Mouse (Mus musculus) intestine, embryonic 16.5 days (tissue): ENCODE results near the gene Gpc6. TPM values are rescaled to one million over a fixed set of nuclear protein-coding genes. Genes with fewer than 3 reads are reported as not detected.
A peak's percentile ranks its signal among the peaks of the same experiment; 100 is the strongest.

Experiments
- ATAC-seq: fragments of 200-750 bp; cut with Nextera tagmentation; 2 replicates; pipeline ENCODE4 v1.8.0; 2017; ENCODE audit warnings: moderate TSS enrichment, moderate library complexity
- H3K27ac ChIP-seq: fragments of 300-500 bp; sonication (generic); 2 replicates; pipeline ENCODE4 v1.5.1; 2014; ENCODE audit warnings: mild to moderate bottlenecking, low read length
- H3K27me3 ChIP-seq: fragments of 300-500 bp; sonication (generic); replicated peaks from 2 replicates; pipeline ENCODE4 v1.6.1; 2014; ENCODE audit warnings: low read length, control low read depth, mixed read lengths; ENCODE audit not compliant: control insufficient read depth, insufficient read depth
- H3K36me3 ChIP-seq: fragments of 300-500 bp; sonication (generic); 2 replicates; pipeline ENCODE4 v1.6.1; 2014; ENCODE audit warnings: low read length, control low read depth; ENCODE audit not compliant: control insufficient read depth, insufficient read depth
- H3K4me1 ChIP-seq: fragments of 300-500 bp; sonication (generic); 2 replicates; pipeline ENCODE4 v1.6.1; 2014; ENCODE audit warnings: low read length, control low read depth, mixed read lengths; ENCODE audit not compliant: control insufficient read depth, insufficient read depth
- H3K4me2 ChIP-seq: fragments of 300-500 bp; sonication (generic); 2 replicates; pipeline ENCODE4 v1.6.1; 2014; ENCODE audit warnings: low read depth, low read length, control low read depth
- H3K4me3 ChIP-seq: fragments of 300-500 bp; sonication (generic); 2 replicates; pipeline ENCODE4 v1.5.1; 2014; ENCODE audit warnings: mild to moderate bottlenecking, low read length
- H3K9ac ChIP-seq: fragments of 300-500 bp; sonication (generic); 2 replicates; pipeline ENCODE4 v1.6.1; 2014; ENCODE audit warnings: low read depth, low read length
- H3K9me3 ChIP-seq: fragments of 300-500 bp; sonication (generic); 2 replicates; pipeline ENCODE4 v1.6.1; 2016; ENCODE audit warnings: low read length, control low read depth; ENCODE audit not compliant: control insufficient read depth
- WGBS: fragments of 180-500 bp; shearing (Covaris S2); extraction: QIAGEN DNeasy Blood & Tissue Kit; methylation state at CpG from one replicate; pipeline ENCODE4 v1.1.7; 2014; 5-methylcytosine and 5-hydroxymethylcytosine counted together
- polyA plus RNA-seq: library from polyadenylated mRNA; unstranded; fragments of >200 nt; fragmentation: Nextera tagmentation; extraction: Ambion mirVana; gene quantifications from 2 replicates; pipeline ENCODE4 v1.2.1, GENCODE M21; 2015

Gene Gpc6
- polyA plus RNA-seq, 1 experiment from 2014 or later, result 29.7 TPM

DNA sequence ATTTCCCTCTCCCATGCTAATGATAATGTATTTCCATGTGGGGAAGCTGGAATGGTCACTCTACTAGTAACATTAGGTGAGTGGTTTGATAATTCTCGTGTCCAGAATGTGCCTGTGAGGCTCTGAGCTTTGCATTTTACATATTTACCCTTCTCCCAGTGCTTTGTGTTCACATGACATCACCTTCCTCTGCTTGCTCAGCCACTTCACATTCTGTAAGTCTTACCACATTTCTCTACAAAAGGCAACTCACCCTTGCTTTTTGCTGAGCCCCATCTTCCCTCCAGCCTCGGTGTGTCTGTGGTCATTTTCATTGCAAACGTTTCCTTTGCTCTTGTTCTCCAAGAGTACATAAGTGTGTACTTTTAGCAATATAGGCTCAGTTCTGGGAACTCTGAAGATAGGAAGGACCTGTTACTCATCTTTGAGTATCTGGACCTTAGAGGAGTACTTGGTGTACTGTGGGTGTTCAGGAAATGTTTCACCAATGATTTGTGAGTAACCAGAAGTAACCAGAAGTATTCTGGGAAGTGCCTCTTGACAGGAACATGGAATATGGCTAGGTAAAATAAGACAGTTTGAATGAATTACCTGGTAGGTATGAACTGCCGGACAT, 145.5 kb downstream of the Gpc6 start:
- Histone ChIP-seq H3K4me1 (no peaks in the 10 kb centered on the region), H3K9me3 (no peaks in the 10 kb centered on the region), H3K27ac (no peak overlapping the region), H3K27me3 (no peaks in the 10 kb centered on the region), H3K9ac (no peak overlapping the region), H3K4me3 (no peak overlapping the region), H3K36me3 (no peaks in the 10 kb centered on the region), H3K4me2 (no peak overlapping the region)
- 84% methylated on average over 4 of the region's 4 CpGs for WGBS
- ATAC-seq, result no peak

DNA sequence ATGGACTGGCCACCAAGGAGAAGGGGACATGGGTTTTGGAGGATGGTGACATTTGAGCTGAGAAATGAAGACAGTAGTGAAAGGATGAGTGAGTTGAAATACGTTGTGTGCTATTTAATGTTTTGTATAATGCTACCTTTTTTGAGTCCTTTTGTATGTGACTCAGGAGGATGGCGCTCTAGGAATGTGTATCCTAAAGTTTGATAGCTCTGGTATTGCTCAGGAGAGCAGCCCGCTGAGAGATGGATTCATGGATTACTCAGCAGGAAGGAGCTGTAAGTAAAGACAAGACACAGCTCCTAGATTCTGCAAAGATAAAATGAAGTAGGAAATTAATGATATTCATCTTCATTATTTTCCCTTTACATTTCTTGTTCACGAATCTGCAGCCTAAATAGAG, 168.5 kb downstream of the Gpc6 start:
- no peak overlapping the region for H3K27ac ChIP-seq
- WGBS, result 69% methylated on average over 4 of the region's 4 CpGs
- no peak overlapping the region for H3K4me2 ChIP-seq

DNA sequence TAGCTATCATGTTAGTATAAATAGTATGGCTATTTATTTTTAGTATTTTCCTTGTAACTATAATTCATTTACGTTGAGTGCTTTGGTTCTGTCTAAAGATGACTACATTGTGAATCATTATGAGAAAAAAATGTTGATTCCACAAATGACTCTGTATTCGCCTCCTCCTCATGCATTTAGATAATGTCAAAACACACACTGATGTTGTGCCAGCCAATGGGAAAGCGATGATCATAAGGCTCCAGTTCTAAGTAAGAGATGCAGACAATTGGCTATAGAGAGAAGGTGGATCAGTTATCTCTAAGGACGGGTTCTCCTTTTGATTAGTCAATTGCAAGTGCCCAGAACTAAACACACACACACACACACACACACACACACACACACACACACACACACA, 181.8 kb downstream of the Gpc6 start:
- Histone ChIP-seq H3K9me3 (no peaks in the 10 kb centered on the region), H3K36me3 (no peaks in the 10 kb centered on the region), H3K4me3 (no peak overlapping the region), H3K4me1 (no peaks in the 10 kb centered on the region), H3K9ac (no peak overlapping the region), H3K27me3 (no peaks in the 10 kb centered on the region), H3K4me2 (no peak overlapping the region), H3K27ac (no peak overlapping the region)
- 79% methylated on average over 4 of the region's 4 CpGs for WGBS
- ATAC-seq, result no peak

More for the DNA sequence above, 168.5 kb downstream of the Gpc6 start:
- Histone ChIP-seq H3K9ac (no peak overlapping the region), H3K4me1 (peaks cover 4% of the 10 kb centered on the region), H3K4me3 (no peak overlapping the region), H3K9me3 (no peaks in the 10 kb centered on the region), H3K36me3 (no peaks in the 10 kb centered on the region), H3K27me3 (no peaks in the 10 kb centered on the region)
- ATAC-seq, result no peak

GRCm38 (mm10) chr14:117113153-117113552, 188.0 kb downstream of the Gpc6 start:
- 88% methylated on average over 3 of the region's 3 CpGs for WGBS
- H3K9ac ChIP-seq, result no peak overlapping the region
- no peaks in the 10 kb centered on the region for H3K27me3 ChIP-seq
- no peaks in the 10 kb centered on the region for H3K9me3 ChIP-seq
- H3K27ac ChIP-seq, result no peak overlapping the region
- H3K4me3 ChIP-seq, result no peak overlapping the region
- no peak for ATAC-seq
- H3K4me1 ChIP-seq, result no peaks in the 10 kb centered on the region
- H3K4me2 ChIP-seq, result no peak overlapping the region
- no peaks in the 10 kb centered on the region for H3K36me3 ChIP-seq

DNA sequence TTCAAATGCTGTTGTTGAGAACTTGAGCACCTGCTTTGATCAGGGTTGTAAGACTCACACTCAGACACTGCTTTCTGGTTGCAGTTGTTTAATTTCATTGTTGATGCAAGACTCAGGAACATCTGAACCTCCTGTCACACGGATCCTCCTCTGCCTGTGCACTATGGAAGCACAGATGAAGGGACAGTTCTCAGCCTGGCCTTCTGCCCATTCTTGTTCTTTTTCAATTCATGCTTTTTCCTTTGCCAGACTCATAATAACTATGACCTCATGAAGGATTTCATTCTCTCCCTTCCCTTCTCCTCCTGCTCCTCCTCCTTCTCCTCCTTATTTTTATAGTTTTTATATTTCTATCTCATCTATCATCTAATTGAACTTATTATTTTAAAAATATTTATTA, 196.9 kb downstream of the Gpc6 start:
- no peak overlapping the region for H3K27ac ChIP-seq
- WGBS, result 42% methylated on average over 1 of the region's 1 CpGs
- H3K4me1 ChIP-seq, result no peaks in the 10 kb centered on the region
- no peaks in the 10 kb centered on the region for H3K9me3 ChIP-seq
- no peak overlapping the region for H3K4me2 ChIP-seq
- ATAC-seq, result no peak
- H3K4me3 ChIP-seq, result no peak overlapping the region
- no peaks in the 10 kb centered on the region for H3K27me3 ChIP-seq
- no peaks in the 10 kb centered on the region for H3K36me3 ChIP-seq
- H3K9ac ChIP-seq, result no peak overlapping the region

DNA sequence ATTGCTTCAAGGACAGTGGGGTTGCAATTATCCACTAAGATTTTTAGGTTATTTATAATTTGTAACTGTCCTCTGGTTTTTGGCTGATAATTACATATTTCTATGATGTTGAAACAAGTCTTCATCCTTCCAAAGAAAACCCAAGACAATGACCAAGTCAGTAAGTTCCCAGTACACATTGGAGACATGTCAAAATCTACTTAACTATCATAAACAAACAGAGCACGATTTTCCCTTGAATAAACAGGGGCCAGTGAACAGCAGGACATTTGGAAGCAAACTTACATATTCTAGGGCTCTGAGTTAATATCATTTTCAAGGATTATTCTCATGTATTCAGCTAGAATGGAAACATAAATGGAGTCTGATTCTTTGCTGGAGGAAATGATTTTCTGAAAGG, 205.2 kb downstream of the Gpc6 start:
- H3K36me3 ChIP-seq, result no peaks in the 10 kb centered on the region
- no peak overlapping the region for H3K4me2 ChIP-seq
- no peaks in the 10 kb centered on the region for H3K27me3 ChIP-seq
- H3K27ac ChIP-seq, result no peak overlapping the region
- H3K4me1 ChIP-seq, result no peaks in the 10 kb centered on the region
- 30% methylated on average over 1 of the region's 1 CpGs for WGBS
- H3K9me3 ChIP-seq, result no peaks in the 10 kb centered on the region
- ATAC-seq, result no peak
- no peak overlapping the region for H3K9ac ChIP-seq
- no peak overlapping the region for H3K4me3 ChIP-seq

- ATAC-seq, result no peak
- no peaks in the 10 kb centered on the region for H3K36me3 ChIP-seq
- H3K27ac ChIP-seq, result no peak overlapping the region
- no peaks in the 10 kb centered on the region for H3K4me1 ChIP-seq
- no peak overlapping the region for H3K9ac ChIP-seq
- 95% methylated on average over 1 of the region's 1 CpGs for WGBS
- H3K4me3 ChIP-seq, result no peak overlapping the region
- H3K27me3 ChIP-seq, result no peaks in the 10 kb centered on the region
- no peak overlapping the region for H3K4me2 ChIP-seq
- no peaks in the 10 kb centered on the region for H3K9me3 ChIP-seq
These were observed 206.2 kb downstream of the Gpc6 start for GRCm38 (mm10) chr14:117131324-117131723.

DNA sequence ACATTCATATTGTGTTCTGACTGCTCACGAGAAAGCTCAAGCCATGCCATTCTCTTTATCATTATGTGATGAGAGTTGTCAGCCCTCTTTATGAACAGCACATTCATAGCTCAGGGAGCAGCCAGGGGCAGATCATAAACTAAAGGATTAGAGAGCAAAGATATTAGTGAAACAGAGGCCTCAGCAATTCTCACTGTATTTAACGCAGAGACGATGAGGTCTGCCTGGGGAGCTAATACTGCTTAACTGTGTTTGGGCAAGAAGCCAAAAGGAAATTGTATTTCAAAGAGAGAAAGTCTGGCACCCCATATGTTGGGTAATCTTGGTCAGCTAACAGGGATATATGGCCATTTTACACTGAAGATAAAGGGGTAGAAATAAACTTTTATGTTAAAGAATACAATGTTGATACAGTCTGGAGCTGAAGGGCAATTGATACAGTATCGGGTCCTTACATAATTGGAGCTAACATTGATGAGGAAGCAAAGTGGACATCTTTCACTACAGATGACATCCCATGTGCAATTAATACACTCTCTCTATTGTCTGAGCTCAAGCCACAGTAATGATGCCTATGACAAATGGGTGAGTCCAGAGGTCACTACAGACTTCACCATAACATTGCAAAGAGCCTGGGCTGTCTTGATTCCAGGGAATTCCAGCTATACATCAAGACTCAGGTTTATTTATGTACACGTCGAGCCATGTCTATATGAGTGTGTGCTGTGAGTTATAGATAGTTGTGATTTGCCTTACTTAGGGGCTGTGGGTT, 216.1 kb downstream of the Gpc6 start:
- Histone ChIP-seq H3K9me3 (no peaks in the 10 kb centered on the region), H3K9ac (no peak overlapping the region), H3K4me1 (peaks cover 13% of the 10 kb centered on the region), H3K4me3 (no peak overlapping the region), H3K27me3 (no peaks in the 10 kb centered on the region), H3K4me2 (no peak overlapping the region), H3K36me3 (no peaks in the 10 kb centered on the region), H3K27ac (no peak overlapping the region)
- WGBS, result 40% methylated on average over 6 of the region's 6 CpGs
- ATAC-seq, result peak; percentile 93

- Histone ChIP-seq H3K9ac (no peak overlapping the region), H3K27me3 (no peaks in the 10 kb centered on the region), H3K4me1 (peaks cover 7% of the 10 kb centered on the region), H3K4me2 (no peak overlapping the region), H3K4me3 (no peak overlapping the region), H3K27ac (no peak overlapping the region), H3K36me3 (no peaks in the 10 kb centered on the region), H3K9me3 (no peaks in the 10 kb centered on the region)
- 42% methylated on average over 4 of the region's 4 CpGs for WGBS
- no peak for ATAC-seq
These were observed 221.0 kb downstream of the Gpc6 start for GRCm38 (mm10) chr14:117146089-117146488.
